Mouse (Mus musculus): ENCODE data around the gene Nutf2-ps1. TPM values are rescaled to one million over a fixed set of nuclear protein-coding genes. Genes with fewer than 3 reads are reported as not detected.

The Nutf2-ps1 gene
- polyA plus RNA-seq, 1 experiment: 153 TPM

- Histone ChIP-seq H3K4me1 (ENCODE audit: control insufficient read depth, insufficient read depth, low read length) (no peaks in the 10 kb centered on the region), H3K4me3 (ENCODE audit: insufficient read depth, low read length) (no peak overlapping the region), H3K27ac (ENCODE audit: insufficient read depth, low read length) (no peak overlapping the region)
- TF ChIP-seq POLR2A (IDR thresholded peaks at IDR 0.05; ENCODE audit: low read depth, low read length) (no peak; the same call in 1 of the 2 replicates), CTCF (IDR thresholded peaks at IDR 0.05; ENCODE audit: borderline replicate concordance, insufficient read depth, low read length) (0 out of 2 replicates have a peak, but pooled peaks have one; percentile 2)
These were observed 10.1 kb downstream of the Nutf2-ps1 start for GRCm38 (mm10) chr19:53578597-53579252.

- no peak overlapping the region for H3K4me3 ChIP-seq (ENCODE audit: insufficient read depth, low read length)
- H3K27ac ChIP-seq (ENCODE audit: insufficient read depth, low read length): no peak overlapping the region
- H3K4me1 ChIP-seq (ENCODE audit: control insufficient read depth, insufficient read depth, low read length): no peaks in the 10 kb centered on the region
- no peak for TF ChIP-seq POLR2A (IDR thresholded peaks at IDR 0.05; ENCODE audit: low read depth, low read length)
- TF ChIP-seq CTCF (IDR thresholded peaks at IDR 0.05; ENCODE audit: borderline replicate concordance, insufficient read depth, low read length): no peak
These were observed 11.7 kb downstream of the Nutf2-ps1 start for GRCm38 (mm10) chr19:53577025-53577800.

GRCm38 (mm10) chr19:53576061-53576460 is 12.8 kb downstream of the Nutf2-ps1 start:
- Histone ChIP-seq H3K4me3 (ENCODE audit: insufficient read depth, low read length) (no peak overlapping the region), H3K27ac (ENCODE audit: insufficient read depth, low read length) (no peak overlapping the region), H3K4me1 (ENCODE audit: control insufficient read depth, insufficient read depth, low read length) (no peaks in the 10 kb centered on the region)
- TF ChIP-seq CTCF (IDR thresholded peaks at IDR 0.05; ENCODE audit: borderline replicate concordance, insufficient read depth, low read length) (no peak), POLR2A (IDR thresholded peaks at IDR 0.05; ENCODE audit: low read depth, low read length) (no peak)

DNA sequence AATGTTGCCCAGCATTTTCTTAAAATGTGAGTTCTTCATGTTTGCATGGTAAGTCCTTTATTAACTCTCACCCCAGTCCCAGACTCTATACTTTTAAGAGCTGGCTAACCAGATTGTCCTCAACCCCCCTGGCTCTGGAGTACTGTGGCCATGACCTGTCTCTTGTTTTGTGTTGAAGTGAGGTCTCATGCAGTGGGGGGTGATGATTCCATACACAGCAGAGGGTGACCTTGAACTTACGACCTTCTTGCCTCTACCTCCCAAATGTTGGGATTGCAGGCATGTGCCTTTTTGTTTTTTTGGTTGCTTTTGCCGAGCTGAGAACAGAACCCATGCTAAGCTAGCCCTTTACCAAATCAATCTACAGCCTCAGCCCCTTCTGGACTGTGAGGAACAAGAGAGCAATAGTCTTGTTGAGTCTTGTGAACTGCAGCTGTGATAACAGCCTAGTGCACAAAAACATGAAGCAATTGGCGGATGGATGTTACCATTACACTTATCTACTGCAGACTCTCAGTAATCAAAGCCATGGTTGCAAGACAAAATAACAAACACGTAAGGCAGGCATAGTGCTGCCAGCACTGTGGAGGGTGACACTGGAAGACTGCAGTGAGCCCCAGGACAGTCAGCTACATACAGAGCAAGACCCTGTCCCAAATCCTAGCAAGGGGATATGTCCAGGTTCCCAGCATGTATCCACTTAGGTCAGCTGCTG is 13.4 kb downstream of the Nutf2-ps1 start:
- H3K4me3 ChIP-seq (ENCODE audit: insufficient read depth, low read length): no peak overlapping the region
- no peak overlapping the region for H3K27ac ChIP-seq (ENCODE audit: insufficient read depth, low read length)
- H3K4me1 ChIP-seq (ENCODE audit: control insufficient read depth, insufficient read depth, low read length): no peaks in the 10 kb centered on the region
- TF ChIP-seq POLR2A (IDR thresholded peaks at IDR 0.05; ENCODE audit: low read depth, low read length) (no peak), CTCF (IDR thresholded peaks at IDR 0.05; ENCODE audit: borderline replicate concordance, insufficient read depth, low read length) (no peak)

DNA sequence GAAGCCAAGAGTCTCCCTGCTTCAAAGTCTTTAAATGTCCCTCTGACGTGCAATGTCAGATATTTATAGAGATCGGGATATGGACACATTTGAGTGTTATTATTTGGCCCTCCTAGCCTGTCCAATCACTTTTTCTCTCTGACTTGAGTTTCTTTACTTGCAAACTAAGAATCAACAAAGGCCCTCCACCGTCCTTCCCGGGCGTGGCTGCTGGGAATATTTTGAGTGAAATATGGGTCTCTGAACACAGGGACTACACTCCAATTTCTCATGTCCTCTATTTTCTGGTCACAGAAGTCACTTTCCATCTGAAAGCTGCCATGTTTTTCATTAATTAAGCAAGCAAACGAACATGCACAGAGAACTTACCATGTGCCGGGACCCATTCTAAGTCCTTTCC is 14.3 kb downstream of the Nutf2-ps1 start:
- Histone ChIP-seq H3K4me1 (ENCODE audit: control insufficient read depth, insufficient read depth, low read length) (no peaks in the 10 kb centered on the region), H3K27ac (ENCODE audit: insufficient read depth, low read length) (no peak overlapping the region), H3K4me3 (ENCODE audit: insufficient read depth, low read length) (no peak overlapping the region)
- TF ChIP-seq POLR2A (IDR thresholded peaks at IDR 0.05; ENCODE audit: low read depth, low read length): no peak

DNA sequence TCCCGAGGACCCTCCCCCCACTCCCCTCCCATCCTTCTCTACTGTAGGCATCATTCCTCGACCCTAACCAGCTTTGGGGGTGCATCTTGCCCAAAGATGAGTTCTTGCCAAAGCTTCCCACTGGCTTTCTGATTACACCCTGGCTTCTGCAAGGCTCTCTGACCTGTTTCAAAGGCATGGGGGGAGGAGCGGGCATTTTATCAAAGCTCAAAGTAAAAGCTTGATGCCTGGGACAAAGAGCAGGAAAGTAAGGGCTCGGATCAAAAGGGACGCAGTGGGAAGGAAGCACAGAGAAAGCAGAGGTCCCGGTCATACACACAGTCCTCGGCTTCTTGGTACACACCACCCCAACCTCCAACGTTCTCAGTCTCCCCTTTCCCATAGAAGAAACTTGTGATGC is 14.7 kb downstream of the Nutf2-ps1 start:
- Histone ChIP-seq H3K4me3 (ENCODE audit: insufficient read depth, low read length) (no peak overlapping the region), H3K4me1 (ENCODE audit: control insufficient read depth, insufficient read depth, low read length) (no peaks in the 10 kb centered on the region), H3K27ac (ENCODE audit: insufficient read depth, low read length) (no peak overlapping the region)
- TF ChIP-seq POLR2A (IDR thresholded peaks at IDR 0.05; ENCODE audit: low read depth, low read length): no peak
- no peak for TF ChIP-seq CTCF (IDR thresholded peaks at IDR 0.05; ENCODE audit: borderline replicate concordance, insufficient read depth, low read length)

GRCm38 (mm10) chr19:53573151-53573550 is 15.7 kb downstream of the Nutf2-ps1 start:
- TF ChIP-seq POLR2A (IDR thresholded peaks at IDR 0.05; ENCODE audit: low read depth, low read length) (no peak), CTCF (IDR thresholded peaks at IDR 0.05; ENCODE audit: borderline replicate concordance, insufficient read depth, low read length) (no peak)
- Histone ChIP-seq H3K4me3 (ENCODE audit: insufficient read depth, low read length) (no peak overlapping the region), H3K4me1 (ENCODE audit: control insufficient read depth, insufficient read depth, low read length) (no peaks in the 10 kb centered on the region), H3K27ac (ENCODE audit: insufficient read depth, low read length) (no peak overlapping the region)

DNA sequence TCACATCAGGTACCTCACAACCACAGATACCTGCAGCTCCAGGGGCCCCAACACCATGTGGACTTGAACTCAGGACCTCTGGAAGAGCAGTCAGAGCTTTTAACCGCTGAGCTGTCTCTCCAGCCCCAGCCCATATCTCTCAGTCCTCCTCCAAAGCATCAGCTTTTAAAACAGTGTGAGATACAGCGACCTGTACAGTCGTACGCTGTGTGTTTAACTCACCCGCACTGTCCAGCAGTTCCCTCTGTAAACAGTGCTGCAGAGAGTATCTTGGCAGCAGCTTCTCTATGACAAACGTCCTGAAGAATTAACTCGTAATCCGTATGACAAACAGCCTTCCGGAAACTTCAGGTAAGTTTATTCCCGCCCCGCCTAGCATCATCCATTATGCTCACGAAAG is 16.3 kb downstream of the Nutf2-ps1 start:
- H3K27ac ChIP-seq (ENCODE audit: insufficient read depth, low read length): no peak overlapping the region
- TF ChIP-seq CTCF (IDR thresholded peaks at IDR 0.05; ENCODE audit: borderline replicate concordance, insufficient read depth, low read length): no peak
- no peak for TF ChIP-seq POLR2A (IDR thresholded peaks at IDR 0.05; ENCODE audit: low read depth, low read length)
- H3K4me3 ChIP-seq (ENCODE audit: insufficient read depth, low read length): no peak overlapping the region
- no peaks in the 10 kb centered on the region for H3K4me1 ChIP-seq (ENCODE audit: control insufficient read depth, insufficient read depth, low read length)

DNA sequence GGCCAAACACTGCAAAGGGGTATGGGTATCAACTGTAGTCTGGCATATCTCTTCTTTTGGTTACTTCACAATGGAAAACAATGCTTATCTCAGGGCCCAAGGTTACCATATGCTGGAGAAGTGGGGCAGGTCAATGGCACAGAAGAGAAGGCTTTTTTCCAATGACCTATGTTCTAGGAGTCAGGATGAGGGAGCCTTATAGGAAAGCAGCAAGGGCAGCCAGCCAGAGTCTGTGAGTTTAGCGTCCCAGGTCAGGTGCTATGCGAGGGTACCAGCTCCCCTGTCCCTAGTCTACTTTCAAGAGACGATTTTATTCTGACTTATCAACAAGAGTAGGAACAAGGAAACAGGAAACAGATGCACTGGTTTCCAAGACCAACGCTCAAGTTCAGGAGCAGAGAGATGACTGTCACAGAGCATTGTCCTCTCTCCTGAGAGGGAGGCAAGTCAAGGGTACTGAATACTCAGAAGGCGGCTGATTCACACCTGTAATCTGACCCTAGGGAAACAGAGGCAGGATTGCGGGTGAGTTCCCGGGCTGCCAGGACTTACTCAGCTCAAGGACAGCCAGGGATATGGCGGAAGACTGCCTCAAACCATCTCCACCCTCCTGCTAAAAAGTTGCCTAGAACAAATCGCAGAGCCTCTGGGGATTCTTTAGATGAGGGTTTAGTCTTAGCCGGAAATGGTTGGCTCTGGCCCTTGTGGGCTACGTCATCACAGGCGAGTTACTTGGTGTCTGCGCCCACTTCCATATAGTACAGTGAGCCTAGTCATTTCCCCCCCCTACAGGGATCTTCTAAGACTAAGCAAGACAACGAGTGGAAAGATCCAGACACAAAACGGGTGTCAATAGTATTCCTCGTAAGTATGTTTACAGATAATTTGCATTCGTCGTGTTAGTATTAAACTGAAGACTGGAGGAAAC is 17.1 kb downstream of the Nutf2-ps1 start:
- Histone ChIP-seq H3K27ac (ENCODE audit: insufficient read depth, low read length) (no peak overlapping the region), H3K4me3 (ENCODE audit: insufficient read depth, low read length) (no peak overlapping the region), H3K4me1 (ENCODE audit: control insufficient read depth, insufficient read depth, low read length) (no peaks in the 10 kb centered on the region)
- TF ChIP-seq POLR2A (IDR thresholded peaks at IDR 0.05; ENCODE audit: low read depth, low read length): no peak
- no peak for TF ChIP-seq CTCF (IDR thresholded peaks at IDR 0.05; ENCODE audit: borderline replicate concordance, insufficient read depth, low read length)

Measured in embryonic fibroblast, embryonic 13.5 days (primary cell).